Mouse (Mus musculus): ENCODE results near the gene Cd164. TPM values are rescaled to one million over a fixed set of nuclear protein-coding genes. Genes with fewer than 3 reads are reported as not detected.

Cd164 gene
- 266 TPM for polyA plus RNA-seq (2017; shearing (Covaris generic))

GRCm38 (mm10) chr10:41518981-41519618, at the start of gene Cd164:
TSS of gene Cd164 (plus strand) at chr10:41519414.

DNA sequence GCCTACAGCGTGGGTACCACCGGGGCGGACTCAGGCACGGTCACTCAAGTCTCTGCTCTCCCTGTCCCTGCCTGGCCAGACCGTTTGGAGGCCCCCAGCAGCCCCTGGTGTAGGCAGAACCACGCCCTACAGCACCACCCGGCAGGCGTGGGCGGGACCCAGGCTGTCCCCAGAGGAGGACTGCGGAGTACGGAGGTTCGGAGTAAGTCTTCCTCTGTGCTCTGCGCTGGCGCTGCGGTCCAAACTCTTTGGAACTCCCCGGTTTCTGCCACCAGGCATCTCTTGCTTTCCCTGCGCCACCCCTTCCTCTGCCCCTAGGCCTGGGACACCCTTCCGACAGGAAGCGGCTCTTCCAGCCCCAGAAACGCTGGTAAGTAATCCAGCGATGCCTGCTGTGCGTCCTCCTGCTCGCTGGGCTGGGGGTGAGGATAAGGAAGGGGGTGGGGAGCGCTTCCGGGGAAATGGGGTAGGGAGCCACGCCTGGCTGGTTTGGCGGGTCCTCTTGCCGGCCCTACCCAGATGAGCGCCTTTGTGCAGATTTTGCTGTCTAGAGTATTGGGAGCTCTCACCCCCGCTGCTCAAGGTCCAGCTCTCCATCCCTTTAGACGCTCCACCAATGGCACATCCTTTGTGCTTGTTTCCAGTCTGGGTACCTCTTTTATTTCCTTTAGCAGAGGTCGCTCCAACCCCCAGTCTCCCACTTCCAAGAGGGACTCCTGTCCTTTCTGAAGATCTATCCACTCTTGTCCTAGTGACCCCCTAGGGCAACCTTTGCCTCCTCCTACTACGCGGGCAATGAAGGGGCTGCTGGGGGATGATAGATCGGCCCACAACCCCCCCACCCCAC, 42.8 kb upstream of the Cd164 start, which contains the start of gene Mical1:
Mical1 (plus strand) TSS at position 144 of the 847 bp plus-strand sequence.

DNA sequence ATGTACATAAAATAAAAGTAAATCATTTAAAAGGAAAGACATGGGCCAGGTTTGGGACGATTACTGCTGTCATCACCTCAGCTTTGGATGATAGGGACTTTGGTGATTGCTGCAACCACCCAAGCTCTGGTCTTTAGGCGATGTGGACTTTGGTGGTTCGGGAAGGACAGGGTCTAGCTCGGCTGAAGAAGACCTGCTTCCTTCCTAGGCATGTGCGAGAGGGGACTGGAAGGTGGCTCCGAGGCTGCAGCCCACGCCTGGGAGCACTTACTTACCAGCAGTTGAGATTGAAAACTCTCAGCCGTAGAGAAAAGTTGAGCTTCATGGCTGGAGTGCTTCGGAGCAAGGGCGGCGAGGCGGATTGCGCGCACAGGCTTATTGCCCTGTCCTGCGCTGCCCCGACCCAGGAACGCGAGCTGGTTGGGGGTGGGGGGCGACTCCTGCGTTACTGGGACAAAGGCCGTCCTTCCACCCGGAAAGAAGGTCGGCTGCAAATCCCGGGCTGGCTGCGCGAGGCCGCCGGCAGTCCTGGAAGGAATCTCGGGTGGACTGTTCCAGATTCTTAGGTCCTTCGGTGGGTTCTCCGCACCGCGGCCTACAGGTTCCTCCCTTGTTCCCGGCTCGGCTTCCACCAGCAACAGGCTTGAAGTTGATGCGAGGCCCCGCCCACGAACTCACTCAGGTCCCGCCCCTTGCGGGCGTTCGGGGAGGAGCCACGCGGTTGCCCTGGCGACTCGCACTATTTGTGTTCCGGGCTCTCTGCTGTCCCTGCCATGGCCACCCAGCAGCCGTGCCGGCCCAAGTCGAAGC, 29.3 kb upstream of the Cd164 start, which contains the start of the genes Smpd2 and Ppil6:
Smpd2 (minus strand) TSS at position 662 of the 810 bp plus-strand sequence.
Ppil6 (plus strand) TSS at position 732 of the 810 bp plus-strand sequence.

Other genes starting within 250 kb of the Cd164 start
- gene Fig4, start 216.2 kb upstream of the Cd164 start, polyA plus RNA-seq (2017; shearing (Covaris generic)) = 42.0 TPM
- gene Ak9, start 215.4 kb upstream of the Cd164 start, polyA plus RNA-seq (2017; shearing (Covaris generic)) = not detected
- gene Zbtb24, start 69.0 kb upstream of the Cd164 start, polyA plus RNA-seq (2017; shearing (Covaris generic)) = 59.3 TPM
- 122 TPM for gene Mical1, start 43.1 kb upstream of the Cd164 start, polyA plus RNA-seq (2017; shearing (Covaris generic))
- gene Smpd2, start 29.0 kb upstream of the Cd164 start, polyA plus RNA-seq (2017; shearing (Covaris generic)) = 49.3 TPM
- not detected for gene Ppil6, start 29.0 kb upstream of the Cd164 start, polyA plus RNA-seq (2017; shearing (Covaris generic))
- 0.66 TPM for gene Ccdc162, start 197.2 kb downstream of the Cd164 start, polyA plus RNA-seq (2017; shearing (Covaris generic))

Data from inflammation-experienced regulatory T-cells, adult 16 weeks (primary cell).